ENCODE assay signal across 23 mouse cellular contexts in genomic region chr3:154209776-154210430, GRCm38 (mm10).
DNase-seq lines count a peak whose midpoint lies in the region; ATAC-seq lines count a peak whose summit lies in the region.
"Had no signal": no experiment of that assay in that cellular context is flagged by ENCODE, and none has a peak within 500 bp of the region (broad histone marks: within the 10 kb centered on the region; RNA-seq: fewer than 3 reads in every experiment).

No protein-coding gene starts in this region.

- H3K36me3 ChIP-seq in midbrain, embryonic 12.5 days: no peaks in the 10 kb centered on the region
- no peaks in the 10 kb centered on the region for H3K36me3 ChIP-seq in midbrain, embryonic 10.5 days
- H3K36me3 ChIP-seq in forebrain, embryonic 16.5 days (ENCODE audit: control insufficient read depth, insufficient read depth): no peaks in the 10 kb centered on the region
- H3K36me3 ChIP-seq: embryonic facial prominence, embryonic 12.5 days; heart, embryonic 13.5 days; limb, embryonic 13.5 days; liver, embryonic 13.5 days; neural tube, embryonic 15.5 days had no signal

- WGBS in midbrain, embryonic 12.5 days: 24% methylated on average over 4 of the region's 4 CpGs
- WGBS in midbrain, embryonic 10.5 days: 29% methylated on average over 4 of the region's 4 CpGs
- 8% methylated on average over 4 of the region's 4 CpGs for WGBS in forebrain, embryonic 16.5 days

- H3K4me1 ChIP-seq in midbrain, embryonic 12.5 days: peaks cover 16% of the 10 kb centered on the region
- peaks cover 15% of the 10 kb centered on the region for H3K4me1 ChIP-seq in midbrain, embryonic 10.5 days
- H3K4me1 ChIP-seq in forebrain, embryonic 16.5 days (replicated peaks; ENCODE audit: control insufficient read depth, insufficient read depth, low read length): peaks cover 6% of the 10 kb centered on the region
- H3K4me1 ChIP-seq: embryonic facial prominence, embryonic 12.5 days; limb, embryonic 13.5 days had no signal

- peak; percentile 80 for DNase-seq in heart, adult 11 months
- no peak for DNase-seq in heart, postnatal 10 days
- no peak for DNase-seq in midbrain, embryonic 10.5 days (ENCODE audit: low spot score)
- no peak for DNase-seq in left cerebral cortex, postnatal 25 days (ENCODE audit: low spot score in 2 of 2)
- no peak for DNase-seq in lung, postnatal 14 days
- DNase-seq: adrenal gland, adult 2 months; cerebellum, postnatal 10 days; gastrocnemius, postnatal 10 days; heart, adult 18-20 months; heart, postnatal 36 days; kidney, adult 8-10 months; liver, embryonic 13.5 days; lung, embryonic 14.5 days; spleen, adult 18-20 months; thymus, postnatal 36 days had no signal

- intact Hi-C loops in heart, postnatal 10 days (cut with DNase I): no loop called here
- intact Hi-C loops in left cerebral cortex, postnatal 25 days (cut with DNase I): no loop called here

- peak; percentile 38; the same call in 1 of the 2 replicates for ATAC-seq in midbrain, embryonic 12.5 days (ENCODE audit: low FRiP score, low read depth)
- ATAC-seq in forebrain, embryonic 16.5 days: peak; percentile 66

- no peaks in the 10 kb centered on the region for H3K27me3 ChIP-seq in midbrain, embryonic 12.5 days
- H3K27me3 ChIP-seq in midbrain, embryonic 10.5 days (ENCODE audit: low read depth, poor library complexity, severe bottlenecking): no peaks in the 10 kb centered on the region
- no peaks in the 10 kb centered on the region for H3K27me3 ChIP-seq in forebrain, embryonic 16.5 days (replicated peaks; ENCODE audit: control insufficient read depth, insufficient read depth, low read length)
- H3K27me3 ChIP-seq: embryonic facial prominence, embryonic 12.5 days; heart, embryonic 13.5 days; limb, embryonic 13.5 days; liver, embryonic 13.5 days; neural tube, embryonic 15.5 days had no signal

- no peak overlapping the region for H3K4me3 ChIP-seq in midbrain, embryonic 12.5 days
- H3K4me3 ChIP-seq in midbrain, embryonic 10.5 days: no peak overlapping the region
- no peak overlapping the region for H3K4me3 ChIP-seq in forebrain, embryonic 16.5 days (replicated peaks; ENCODE audit: low read length)
- H3K4me3 ChIP-seq: embryonic facial prominence, embryonic 12.5 days; erythroblast, embryonic 14.5 days; heart, embryonic 13.5 days; limb, embryonic 13.5 days; liver, embryonic 13.5 days; neural tube, embryonic 15.5 days had no signal

- no peak overlapping the region for H3K4me2 ChIP-seq in midbrain, embryonic 12.5 days (replicated peaks)
- H3K4me2 ChIP-seq in forebrain, embryonic 16.5 days (ENCODE audit: low read length): no peak overlapping the region
- H3K4me2 ChIP-seq: embryonic facial prominence, embryonic 12.5 days; heart, embryonic 13.5 days; limb, embryonic 13.5 days; liver, embryonic 13.5 days; lung, embryonic 14.5 days; neural tube, embryonic 15.5 days had no signal

- no peak overlapping the region for H3K27ac ChIP-seq in midbrain, embryonic 12.5 days (replicated peaks)
- H3K27ac ChIP-seq in midbrain, embryonic 10.5 days (replicated peaks): no peak overlapping the region
- H3K27ac ChIP-seq in forebrain, embryonic 16.5 days (ENCODE audit: low read length): no peak overlapping the region
- H3K27ac ChIP-seq: embryonic facial prominence, embryonic 12.5 days; heart, embryonic 13.5 days; limb, embryonic 13.5 days; liver, embryonic 13.5 days; macrophage; neural tube, embryonic 15.5 days had no signal

- H3K9ac ChIP-seq in midbrain, embryonic 12.5 days (replicated peaks): no peak overlapping the region
- H3K9ac ChIP-seq in forebrain, embryonic 16.5 days (replicated peaks; ENCODE audit: low read depth, low read length): no peak overlapping the region
- H3K9ac ChIP-seq: embryonic facial prominence, embryonic 12.5 days; heart, embryonic 13.5 days; limb, embryonic 13.5 days; liver, embryonic 13.5 days; lung, embryonic 14.5 days; neural tube, embryonic 15.5 days had no signal

- no peaks in the 10 kb centered on the region for H3K9me3 ChIP-seq in midbrain, embryonic 12.5 days
- H3K9me3 ChIP-seq in midbrain, embryonic 10.5 days (replicated peaks): no peaks in the 10 kb centered on the region
- H3K9me3 ChIP-seq in forebrain, embryonic 16.5 days (ENCODE audit: control insufficient read depth, low read length): no peaks in the 10 kb centered on the region
- H3K9me3 ChIP-seq: embryonic facial prominence, embryonic 12.5 days; heart, embryonic 13.5 days; limb, embryonic 13.5 days; liver, embryonic 13.5 days; neural tube, embryonic 15.5 days had no signal
